Mouse (Mus musculus): Measurements from ENCODE around the gene Smarca1.

Smarca1 gene

GRCm38 (mm10) chrX:47892431-47893024 is at the start of gene Smarca1:
Smarca1 (minus strand) TSS chrX:47892974.
- peak in 1 of 2 experiments; percentile 2 for DNase-seq

GRCm38 (mm10) chrX:47937740-47938139 is 45.0 kb upstream of the Smarca1 start:
- peak in 1 of 2 experiments; percentile 21 for DNase-seq

GRCm38 (mm10) chrX:47936885-47937284 is 44.1 kb upstream of the Smarca1 start:
- DNase-seq = no peak

DNA sequence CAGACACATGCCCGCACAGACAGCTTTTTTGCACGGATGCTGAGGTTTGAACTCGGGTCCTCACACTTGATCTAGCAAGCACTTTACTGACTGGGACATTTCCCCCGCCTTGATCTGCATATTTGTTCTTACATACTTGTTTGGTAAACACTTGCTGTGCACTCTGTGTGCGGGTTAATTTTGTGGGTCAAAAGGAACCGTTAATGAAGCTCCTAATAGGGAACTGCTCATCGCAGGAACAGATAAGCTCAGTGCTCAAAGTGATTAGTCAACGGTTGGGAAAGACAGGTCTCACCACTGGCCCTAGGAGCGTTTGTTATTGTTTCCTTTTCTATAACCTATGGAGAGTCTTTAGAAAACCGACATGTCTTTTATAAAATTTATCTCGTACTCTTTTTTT is 41.6 kb upstream of the Smarca1 start:
- DNase-seq = no peak

- DNase-seq = no peak
Measured at GRCm38 (mm10) chrX:47930449-47930848, 37.7 kb upstream of the Smarca1 start.

- no peak for DNase-seq
Measured at GRCm38 (mm10) chrX:47927981-47928380, 35.2 kb upstream of the Smarca1 start.

DNA sequence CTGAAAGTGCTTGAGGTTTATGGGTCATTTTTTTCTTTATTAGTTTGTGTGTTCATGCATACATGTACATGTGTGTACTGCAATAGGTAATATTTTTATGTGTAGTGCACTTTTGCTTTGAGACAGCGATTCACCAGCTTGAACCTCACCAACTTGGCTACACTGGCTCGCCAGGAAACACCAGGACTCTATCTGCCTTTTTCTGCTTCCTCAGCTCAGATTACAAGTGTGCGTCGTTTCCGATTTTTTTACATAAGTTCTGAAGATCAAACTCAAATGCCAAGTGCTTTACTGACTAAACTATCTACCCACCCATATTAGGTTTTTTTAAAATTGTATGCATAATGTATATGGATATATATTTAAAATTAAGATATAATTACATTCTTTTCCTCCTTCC is 27.8 kb upstream of the Smarca1 start:
- no peak for DNase-seq

GRCm38 (mm10) chrX:47916831-47917230 is 24.1 kb upstream of the Smarca1 start:
- DNase-seq = no peak

- DNase-seq = no peak
Measured at GRCm38 (mm10) chrX:47913543-47913938, 20.8 kb upstream of the Smarca1 start.

GRCm38 (mm10) chrX:47912904-47913542 is 20.2 kb upstream of the Smarca1 start:
- DNase-seq = peak; percentile 21 to 23

DNA sequence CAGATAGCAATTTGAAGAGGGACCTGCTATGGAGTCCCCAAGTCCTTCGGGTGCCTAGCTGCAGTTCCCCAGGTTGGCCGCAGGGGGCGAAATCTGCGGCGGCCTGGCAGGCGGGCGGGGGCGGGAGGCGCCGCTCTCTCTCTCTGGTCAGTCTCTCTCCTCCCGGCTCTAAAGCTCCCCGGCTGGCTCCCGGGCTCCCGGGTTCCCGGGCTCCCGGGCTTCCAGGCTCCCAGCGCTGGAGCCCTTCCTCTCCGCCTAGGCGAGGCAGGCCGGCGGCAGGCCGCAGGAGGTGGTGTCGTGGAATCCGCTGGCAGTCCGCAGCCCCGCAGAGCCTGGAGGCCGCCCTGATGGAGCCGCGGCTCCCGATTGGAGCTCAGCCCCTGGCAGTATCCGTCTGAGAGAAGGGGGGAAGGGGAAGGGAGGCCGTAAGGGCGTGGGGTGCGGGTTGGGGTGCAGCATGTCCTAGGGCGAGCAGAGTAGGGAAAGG is 19.6 kb upstream of the Smarca1 start, which contains the start of gene Ocrl:
Gene Ocrl (plus strand): TSS at position 82 of the 487 bp plus-strand sequence.
- peak; percentile 84 to 86 for DNase-seq

GRCm38 (mm10) chrX:47891907-47892430 is 805 bp downstream of the Smarca1 start:
- peak; percentile 39 to 49 for DNase-seq

DNA sequence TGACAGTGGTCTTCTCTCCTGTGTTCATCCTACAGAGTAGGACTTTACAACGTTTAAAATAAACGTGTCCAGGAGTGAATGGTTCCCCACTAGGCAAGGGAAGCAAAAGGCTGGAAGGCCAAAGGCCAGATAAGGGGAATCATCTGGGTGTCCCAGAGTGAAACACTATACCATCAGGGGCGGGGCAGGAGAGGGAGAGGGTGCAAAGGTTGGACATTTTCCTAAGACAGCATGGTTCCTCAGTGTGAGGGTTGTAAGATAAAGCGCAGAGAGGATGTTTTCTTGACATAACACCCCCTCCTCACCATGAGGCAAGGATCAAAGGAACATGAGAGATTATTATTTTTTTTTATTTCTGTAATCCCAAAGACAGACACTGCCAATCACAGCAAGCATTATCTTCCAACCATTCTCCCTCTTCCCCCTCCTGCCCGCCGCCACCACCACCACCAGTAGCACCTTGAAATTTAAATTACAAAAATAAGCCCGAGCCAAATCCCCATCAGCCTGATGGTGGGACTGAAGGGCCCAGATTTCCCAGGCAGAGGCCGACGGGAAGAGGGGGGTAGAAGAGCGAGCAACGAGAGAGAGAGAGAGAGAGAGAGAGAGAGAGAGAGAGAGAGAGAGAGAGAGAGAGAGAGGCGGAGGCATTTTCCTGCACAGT is 1.4 kb downstream of the Smarca1 start:
- DNase-seq = peak; percentile 3 to 5

- no peak for DNase-seq
Measured at GRCm38 (mm10) chrX:47887401-47887800, 5.4 kb downstream of the Smarca1 start.

GRCm38 (mm10) chrX:47882813-47883212 is 10.0 kb downstream of the Smarca1 start:
- no peak for DNase-seq

- DNase-seq = peak in 1 of 2 experiments; percentile 12
Measured at GRCm38 (mm10) chrX:47880052-47880451, 12.7 kb downstream of the Smarca1 start.

GRCm38 (mm10) chrX:47858544-47858943 is 34.2 kb downstream of the Smarca1 start:
- DNase-seq = no peak

- no peak for DNase-seq
Measured at GRCm38 (mm10) chrX:47835835-47836195, 57.0 kb downstream of the Smarca1 start.

GRCm38 (mm10) chrX:47835098-47835834 is 57.5 kb downstream of the Smarca1 start:
- no peak for DNase-seq

GRCm38 (mm10) chrX:47833431-47833830 is 59.3 kb downstream of the Smarca1 start:
- DNase-seq = no peak

DNA sequence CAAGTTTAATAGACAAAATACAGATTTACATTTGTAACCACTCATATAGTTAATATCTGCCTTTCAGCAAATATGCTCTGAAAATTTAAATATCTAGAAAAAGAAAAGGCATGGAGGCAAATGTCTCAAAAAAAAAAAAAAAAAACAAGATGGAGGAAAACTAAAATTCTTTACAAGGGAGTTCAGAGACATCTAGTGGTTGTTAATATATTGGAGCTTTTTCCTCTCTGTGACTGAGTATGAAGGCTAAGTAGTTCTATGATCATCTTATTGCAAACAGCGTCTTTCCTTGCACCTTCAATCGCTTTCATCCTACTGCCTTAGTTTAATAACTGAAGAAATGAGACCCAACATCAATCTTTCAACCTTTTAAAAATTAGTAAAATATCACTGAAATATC is 72.2 kb downstream of the Smarca1 start:
- no peak for DNase-seq

DNA sequence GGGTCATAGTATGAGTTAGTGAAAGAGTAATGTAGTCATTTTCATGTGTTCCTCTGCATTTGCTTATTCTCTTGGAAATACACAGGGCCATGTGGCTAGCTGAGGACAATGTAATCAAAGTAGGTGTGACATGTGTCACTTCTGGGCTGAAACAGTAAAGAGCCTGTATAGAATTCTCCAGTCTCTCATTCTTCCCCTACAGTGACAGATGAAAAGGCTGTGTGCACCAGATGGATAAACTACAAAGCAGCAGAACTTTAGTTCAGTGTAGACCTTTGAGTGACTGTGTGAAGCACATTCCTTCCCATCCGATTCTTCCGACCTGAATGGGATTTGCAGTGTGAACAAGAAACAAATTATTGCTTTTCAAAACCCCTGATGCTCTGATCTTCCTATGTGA is 84.1 kb downstream of the Smarca1 start:
- DNase-seq = no peak

- no peak for DNase-seq
Measured at GRCm38 (mm10) chrX:47764440-47764839, 128.3 kb downstream of the Smarca1 start.

Data from cerebellum, postnatal 25 days (tissue).